22 mouse cellular contexts compared by ENCODE assay signal in genomic region chr1:193226114-193226513, GRCm38 (mm10). TPM values are rescaled to one million over a fixed set of nuclear protein-coding genes. Genes with fewer than 3 reads are reported as not detected.
DNase-seq lines count a peak whose midpoint lies in the region; ATAC-seq and TF ChIP-seq lines count a peak whose summit lies in the region.
"Had no signal": no experiment of that assay in that cellular context is flagged by ENCODE, and none has a peak within 500 bp of the region (broad histone marks: within the 10 kb centered on the region; RNA-seq: fewer than 3 reads in every experiment).

No protein-coding gene starts in this region.

- no peak for DNase-seq in left cerebral cortex, adult 2 months (ENCODE audit: extremely low spot score in 1 of 2, low spot score in 2 of 2)
- no peak for DNase-seq in left cerebral cortex, postnatal 36 days (ENCODE audit: low spot score in 2 of 2)
- no peak for DNase-seq in frontal cortex, postnatal 10 days (ENCODE audit: low spot score in 2 of 2)
- DNase-seq in hindbrain, embryonic 10.5 days (ENCODE audit: low spot score): no peak
- DNase-seq: adrenal gland, adult 8-10 months; adrenal gland, postnatal 25 days; cerebellum, adult 11-12 months; cerebellum, adult 8-10 months; cerebellum, postnatal 10 days; cerebellum, postnatal 36 days; gastrocnemius, adult 2 months; gastrocnemius, postnatal 14 days; heart, adult 11 months; kidney, adult 11 months had no signal

- 0 out of 2 replicates have a peak, but pooled peaks cover 4% of the 10 kb centered on the region for H3K27me3 ChIP-seq in hindbrain, embryonic 10.5 days (ENCODE audit: insufficient read depth, poor library complexity, severe bottlenecking)
- H3K27me3 ChIP-seq: hindbrain, embryonic 13.5 days had no signal

- no peak overlapping the region for H3K4me3 ChIP-seq in left cerebral cortex, adult 2 months
- H3K4me3 ChIP-seq in hindbrain, embryonic 10.5 days: no peak overlapping the region
- H3K4me3 ChIP-seq: gastrocnemius, adult 2 months; hindbrain, embryonic 13.5 days had no signal

- H3K27ac ChIP-seq in left cerebral cortex, adult 2 months: 0 out of 2 replicates have a peak overlapping the region, but pooled peaks have one; percentile 32
- H3K27ac ChIP-seq in hindbrain, embryonic 10.5 days: no peak overlapping the region
- H3K27ac ChIP-seq: gastrocnemius, adult 2 months; hindbrain, embryonic 13.5 days had no signal

- H3K4me1 ChIP-seq in hindbrain, embryonic 10.5 days (replicated peaks): no peaks in the 10 kb centered on the region; the same call in 1 of the 2 replicates
- H3K4me1 ChIP-seq: hindbrain, embryonic 13.5 days had no signal

- no peak for TF ChIP-seq CTCF in left cerebral cortex, adult 2 months (IDR thresholded peaks at IDR 0.05)

- no peaks in the 10 kb centered on the region for H3K36me3 ChIP-seq in hindbrain, embryonic 10.5 days
- H3K36me3 ChIP-seq: hindbrain, embryonic 13.5 days had no signal

- H3K9me3 ChIP-seq in hindbrain, embryonic 10.5 days: no peaks in the 10 kb centered on the region
- H3K9me3 ChIP-seq: hindbrain, embryonic 13.5 days had no signal

- intact Hi-C loops in left cerebral cortex, adult 2 months (cut with DNase I): no loop called here
- intact Hi-C loops in left cerebral cortex, postnatal 36 days (cut with DNase I): no loop called here

- peak; percentile 76 for ATAC-seq in CD4-positive, CD25-positive, alpha-beta regulatory T cell, adult 4 months
- ATAC-seq in inflammation-experienced regulatory T-cells, adult 6 months: peak; percentile 72
- ATAC-seq: forebrain, embryonic 14.5 days; hindbrain, embryonic 16.5 days had no signal

- 93% methylated on average over 4 of the region's 4 CpGs for WGBS in hindbrain, embryonic 10.5 days

RNA-seq across cellular contexts. Expression of gene Lamb3, which starts 18.6 kb away (rescaled TPM):
- total RNA-seq in left cerebral cortex, adult 2 months (2021): 1 to 10 TPM in 1 of 2 experiments, under 1 TPM in 1; 0.97 to 1.1 TPM
- total RNA-seq in left cerebral cortex, postnatal 36 days (2021): 1 to 10 TPM in 1 of 2 experiments, under 1 TPM in 1; 0.89 to 1.6 TPM
- 10 to 100 TPM; 22.2 to 30.4 TPM for polyA plus RNA-seq in CD4-positive, CD25-positive, alpha-beta regulatory T cell, adult 4 months (2017; shearing (Covaris generic))
- polyA plus RNA-seq in inflammation-experienced regulatory T-cells, adult 6 months (2017; shearing (Covaris generic)): 10 to 100 TPM; 16.6 to 23.0 (median 20.6) TPM
- polyA plus RNA-seq in hindbrain, embryonic 10.5 days (2016; fragmentation: Nextera tagmentation; extraction: Ambion mirVana): 0.37 and 0.46 TPM in 2 replicates

RNA-seq across cellular contexts. Expression of gene Traf3ip3, which starts 24.6 kb away (rescaled TPM):
- 1 to 10 TPM; 1.2 to 1.8 TPM for total RNA-seq in left cerebral cortex, adult 2 months (2021)
- 1 to 10 TPM; 1.6 to 2.0 TPM for total RNA-seq in left cerebral cortex, postnatal 36 days (2021)
- polyA plus RNA-seq in CD4-positive, CD25-positive, alpha-beta regulatory T cell, adult 4 months (2017; shearing (Covaris generic)): 100 to 1,000 TPM; 367 to 455 TPM
- polyA plus RNA-seq in inflammation-experienced regulatory T-cells, adult 6 months (2017; shearing (Covaris generic)): 100 to 1,000 TPM; 208 to 375 (median 335) TPM
- 1.5 and 1.8 TPM in 2 replicates for polyA plus RNA-seq in hindbrain, embryonic 10.5 days (2016; fragmentation: Nextera tagmentation; extraction: Ambion mirVana)

RNA-seq across cellular contexts. Expression of gene Hsd11b1, which starts 37.8 kb away (rescaled TPM):
- 10 to 100 TPM; 17.4 to 18.1 TPM for total RNA-seq in left cerebral cortex, adult 2 months (2021)
- 10 to 100 TPM; 14.2 to 26.7 TPM for total RNA-seq in left cerebral cortex, postnatal 36 days (2021)
- polyA plus RNA-seq in CD4-positive, CD25-positive, alpha-beta regulatory T cell, adult 4 months (2017; shearing (Covaris generic)): 100 to 1,000 TPM; 171 to 174 TPM
- 100 to 1,000 TPM; 137 to 252 (median 149) TPM for polyA plus RNA-seq in inflammation-experienced regulatory T-cells, adult 6 months (2017; shearing (Covaris generic))
- polyA plus RNA-seq in hindbrain, embryonic 10.5 days (2016; fragmentation: Nextera tagmentation; extraction: Ambion mirVana): not detected in 2 replicates
- total RNA-seq: MEL had no signal
- polyA plus RNA-seq: embryonic facial prominence, embryonic 11.5 days; forebrain, embryonic 11.5 days; hindbrain, embryonic 13.5 days had no signal

RNA-seq across cellular contexts. Expression of gene G0s2, which starts 46.9 kb away (rescaled TPM):
- 1 to 10 TPM; 6.0 to 7.3 TPM for total RNA-seq in left cerebral cortex, adult 2 months (2021)
- total RNA-seq in left cerebral cortex, postnatal 36 days (2021): 1 to 10 TPM; 5.3 to 8.7 TPM
- polyA plus RNA-seq in CD4-positive, CD25-positive, alpha-beta regulatory T cell, adult 4 months (2017; shearing (Covaris generic)): 1 to 10 TPM; 1.1 to 1.5 TPM
- polyA plus RNA-seq in inflammation-experienced regulatory T-cells, adult 6 months (2017; shearing (Covaris generic)): under 1 TPM in 1 of 3 experiments, not detected in 2; 0.79 TPM
- polyA plus RNA-seq in hindbrain, embryonic 10.5 days (2016; fragmentation: Nextera tagmentation; extraction: Ambion mirVana): 5.6 and 7.6 TPM in 2 replicates
- total RNA-seq: MEL had no signal

RNA-seq across cellular contexts. Expression of gene A130010J15Rik, which starts 58.3 kb away (rescaled TPM):
- 1 to 10 TPM; 3.4 to 3.5 TPM for total RNA-seq in left cerebral cortex, adult 2 months (2021)
- total RNA-seq in left cerebral cortex, postnatal 36 days (2021): 1 to 10 TPM; 2.6 to 3.2 TPM
- polyA plus RNA-seq in CD4-positive, CD25-positive, alpha-beta regulatory T cell, adult 4 months (2017; shearing (Covaris generic)): 10 to 100 TPM; 15.7 to 16.1 TPM
- 10 to 100 TPM in 2 of 3 experiments, 1 to 10 TPM in 1; 8.2 to 16.0 (median 15.3) TPM for polyA plus RNA-seq in inflammation-experienced regulatory T-cells, adult 6 months (2017; shearing (Covaris generic))
- polyA plus RNA-seq in hindbrain, embryonic 10.5 days (2016; fragmentation: Nextera tagmentation; extraction: Ambion mirVana): 13.8 and 17.7 TPM in 2 replicates

Comparison
In these comparisons a context has a peak if more than half of its experiments do, and no peak if none do; other contexts are left out.
1. RNA of gene Lamb3, which starts 18.6 kb away (polyA plus RNA-seq): 22.2 to 30.4 TPM in CD4-positive, CD25-positive, alpha-beta regulatory T cell, adult 4 months and 16.6 to 23.0 TPM in inflammation-experienced regulatory T-cells, adult 6 months; 0.37 to 0.46 TPM in hindbrain, embryonic 10.5 days; every median in the first group is over 10 times any median in the second.
2. RNA of gene Traf3ip3, which starts 24.6 kb away (polyA plus RNA-seq): 367 to 455 TPM in CD4-positive, CD25-positive, alpha-beta regulatory T cell, adult 4 months and 208 to 375 TPM in inflammation-experienced regulatory T-cells, adult 6 months; 1.5 to 1.8 TPM in hindbrain, embryonic 10.5 days; every median in the first group is over 10 times any median in the second.
3. RNA of gene Hsd11b1, which starts 37.8 kb away (polyA plus RNA-seq): 171 to 174 TPM in CD4-positive, CD25-positive, alpha-beta regulatory T cell, adult 4 months and 137 to 252 TPM in inflammation-experienced regulatory T-cells, adult 6 months; not detected in hindbrain, embryonic 10.5 days; every median in the first group is over 100 times any median in the second.